Mouse (Mus musculus) layer of hippocampus, adult 9-11 months (tissue): ENCODE measurements around the gene Gm5134.

Source experiments
- DNase-seq: peaks from one replicate; pipeline ENCODE4 v3.0.0; 2022

Gm5134 gene

DNA sequence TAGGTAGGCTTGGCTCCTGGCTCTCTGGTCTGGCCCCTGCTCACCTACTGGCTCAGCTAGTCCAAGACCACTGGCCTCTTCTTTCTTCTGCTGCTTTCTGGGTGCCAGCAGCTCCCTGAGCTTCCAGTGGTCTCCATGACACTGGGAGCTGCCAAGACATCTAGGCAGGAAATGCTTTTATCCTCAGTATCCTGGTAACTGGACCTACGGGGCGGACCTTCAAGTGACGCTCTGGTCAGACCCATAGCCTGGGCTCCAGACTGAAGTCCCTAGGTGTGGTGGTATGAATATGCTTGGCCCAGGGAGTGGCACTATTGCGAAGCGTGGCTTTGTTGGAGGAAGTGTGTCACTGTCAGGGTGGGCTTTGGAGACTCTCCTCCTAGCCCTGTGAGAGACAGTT, 13.8 kb upstream of the Gm5134 start, which contains the start of gene Gm867:
TSS of gene Gm867 (minus strand) at position 153 of the 400 bp plus-strand sequence.
- no peak for DNase-seq

DNA sequence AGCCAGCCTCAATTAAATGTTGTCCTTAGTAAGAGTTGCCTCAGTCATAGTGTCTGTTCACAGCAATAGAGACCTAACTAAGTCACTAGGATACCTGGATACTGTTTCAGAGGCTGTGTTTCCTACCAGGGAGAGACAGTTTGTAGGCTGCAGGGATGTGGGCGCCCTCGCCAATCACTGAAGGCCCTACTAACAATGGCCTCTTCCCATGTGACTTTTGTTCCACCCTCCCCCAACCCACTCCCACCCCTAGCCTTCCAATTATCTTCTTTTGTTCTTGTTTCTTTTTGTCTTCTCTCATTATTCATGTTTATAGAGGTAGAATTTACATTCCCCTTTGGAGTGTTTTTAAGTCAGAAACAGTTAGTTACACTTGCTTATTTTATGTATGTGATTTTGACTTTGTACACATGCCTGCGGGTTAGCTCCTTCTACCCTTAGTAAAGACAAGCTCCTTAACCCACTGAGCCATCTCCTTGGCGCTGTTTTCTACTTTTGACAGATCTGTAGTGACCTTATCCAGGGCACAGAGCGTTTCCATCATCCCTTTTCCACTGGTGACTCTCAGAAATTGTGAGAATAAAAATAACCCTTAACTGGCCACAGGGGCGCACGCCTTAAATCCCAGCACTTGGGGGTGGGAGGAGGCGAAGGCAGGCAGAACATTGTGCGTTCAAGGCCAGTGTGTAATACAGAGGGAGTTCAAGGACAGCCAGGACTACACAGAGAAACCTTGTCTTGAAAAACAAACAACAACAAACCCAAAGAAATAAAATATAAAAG, 13.1 kb upstream of the Gm5134 start:
- DNase-seq = no peak

DNA sequence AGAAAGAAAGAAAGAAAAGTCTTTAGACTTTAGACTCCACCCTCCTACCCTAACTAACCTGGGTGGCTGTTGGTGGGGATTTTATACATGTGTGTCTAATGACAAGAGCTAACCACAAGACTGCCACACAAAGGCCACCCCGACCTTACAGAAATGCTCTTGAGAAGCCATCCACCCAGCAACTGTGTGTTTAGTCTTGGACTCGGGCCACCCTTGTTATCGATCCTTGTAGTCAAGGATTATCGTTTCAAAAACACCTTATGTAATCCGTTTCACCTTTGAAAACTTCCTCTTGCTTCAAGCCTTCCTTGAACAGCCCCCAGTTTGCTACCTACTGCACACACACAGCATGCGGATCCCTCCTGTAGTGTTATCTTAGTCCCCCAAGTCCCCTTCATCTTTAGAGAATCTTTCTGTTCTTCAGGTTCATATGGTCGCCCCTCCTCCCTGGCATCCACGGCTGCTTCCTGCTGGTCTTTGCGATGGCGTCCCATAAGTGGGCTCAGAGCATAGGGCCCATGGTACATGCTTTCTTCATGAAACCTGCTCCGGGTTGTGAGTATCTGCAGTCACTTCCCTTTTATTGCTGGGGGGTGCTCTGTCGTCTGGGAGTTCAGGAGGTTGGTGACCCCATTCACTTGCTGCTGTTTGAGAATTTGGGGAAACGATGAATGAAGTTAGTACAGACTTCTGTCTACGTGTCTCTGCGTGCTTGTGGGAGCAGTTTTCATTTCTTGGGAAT, 11.4 kb upstream of the Gm5134 start, which contains the start of gene Vpreb3:
TSS of gene Vpreb3 (plus strand) at position 322 of the 742 bp plus-strand sequence.
- DNase-seq = no peak

DNA sequence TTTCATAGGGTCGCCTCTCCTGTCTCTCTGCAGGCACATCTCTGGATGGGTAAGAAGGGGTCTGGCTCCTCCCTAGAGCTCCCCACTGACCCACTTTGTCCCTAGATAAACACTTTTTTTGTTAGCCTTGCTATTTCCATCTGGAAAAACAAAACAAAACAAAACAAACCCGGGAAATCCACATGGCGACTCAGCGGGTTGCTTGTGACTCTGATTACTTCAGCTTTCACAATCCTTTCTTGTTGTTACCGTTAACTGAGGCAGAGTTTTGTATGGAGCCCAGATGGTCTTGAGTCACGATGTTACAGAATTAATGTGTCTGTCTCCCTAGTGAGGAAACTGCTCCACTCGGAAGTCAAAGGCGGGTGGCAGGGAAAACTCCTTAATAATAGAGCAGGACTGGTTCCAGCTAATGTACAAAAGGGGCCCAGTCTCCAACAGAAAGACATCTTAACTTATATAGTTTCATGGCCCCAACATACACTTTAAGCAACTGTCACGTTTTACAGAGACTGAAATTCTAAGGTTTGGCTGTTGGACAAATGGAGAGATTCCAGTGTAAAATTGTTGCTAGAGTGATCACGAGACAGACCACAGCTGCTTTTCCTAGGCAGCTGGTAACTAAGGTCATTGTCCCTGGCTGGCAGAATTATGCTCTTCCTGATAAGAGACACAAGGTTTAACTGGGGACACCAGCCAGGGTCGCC, 10.1 kb upstream of the Gm5134 start:
- DNase-seq = peak; percentile 56

DNA sequence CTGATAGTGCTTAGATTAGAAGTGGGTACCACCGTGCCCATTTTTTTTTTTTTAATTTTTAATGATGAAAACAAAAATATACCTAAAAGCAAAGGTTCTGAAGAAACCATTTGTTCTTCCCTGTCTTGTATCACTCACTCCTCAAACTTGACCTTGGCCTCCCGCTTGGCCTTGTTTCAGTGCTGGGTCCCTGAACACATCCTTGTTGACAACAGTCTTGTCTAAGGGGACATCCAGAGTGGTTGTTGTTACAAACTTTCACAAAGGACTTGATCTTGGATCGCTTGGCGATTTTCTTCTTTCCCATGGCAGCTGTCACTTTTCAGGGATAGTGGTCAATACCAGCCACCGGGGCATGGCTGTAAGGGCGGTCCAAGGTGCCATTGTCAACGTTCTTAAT, 9.1 kb upstream of the Gm5134 start:
- no peak for DNase-seq

DNA sequence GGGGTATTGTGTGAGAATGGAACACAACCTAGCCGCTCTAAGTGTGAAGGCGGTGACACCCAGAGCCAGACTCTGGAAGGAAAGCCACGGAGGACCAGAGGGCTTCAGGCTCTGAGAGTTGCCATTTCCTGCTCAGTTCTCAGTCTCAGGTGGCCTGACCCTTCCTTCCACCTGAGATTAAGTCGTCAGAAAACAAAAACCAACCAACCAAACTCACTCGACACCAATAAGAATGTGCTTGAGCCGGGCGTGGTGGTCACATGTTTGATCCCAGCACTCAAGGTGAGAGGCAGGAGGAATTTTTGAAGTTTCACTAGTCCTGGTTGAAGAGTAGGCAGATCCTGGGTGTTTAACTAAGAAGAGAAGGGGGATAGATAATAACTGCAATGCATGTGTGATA, 8.4 kb upstream of the Gm5134 start:
- no peak for DNase-seq

DNA sequence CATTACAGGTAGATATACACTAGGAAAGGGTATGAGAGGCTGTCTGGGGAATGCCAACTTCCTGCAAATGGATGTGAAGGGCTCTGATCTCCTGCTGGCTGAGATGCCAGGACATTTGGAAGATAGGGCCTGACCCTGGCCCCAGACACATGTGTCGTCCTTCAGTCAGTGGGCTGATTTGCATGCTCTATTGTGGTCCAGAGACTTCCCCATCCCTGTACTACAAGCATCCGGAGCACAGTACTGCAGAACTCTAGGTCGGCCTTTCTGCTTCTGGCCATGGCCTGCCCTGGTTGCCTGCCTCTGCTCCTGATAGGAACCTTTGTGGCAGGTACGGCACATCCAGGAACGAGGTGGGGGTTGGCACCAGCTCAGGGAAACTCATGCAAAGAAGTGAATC, 6.2 kb upstream of the Gm5134 start:
- no peak for DNase-seq

DNA sequence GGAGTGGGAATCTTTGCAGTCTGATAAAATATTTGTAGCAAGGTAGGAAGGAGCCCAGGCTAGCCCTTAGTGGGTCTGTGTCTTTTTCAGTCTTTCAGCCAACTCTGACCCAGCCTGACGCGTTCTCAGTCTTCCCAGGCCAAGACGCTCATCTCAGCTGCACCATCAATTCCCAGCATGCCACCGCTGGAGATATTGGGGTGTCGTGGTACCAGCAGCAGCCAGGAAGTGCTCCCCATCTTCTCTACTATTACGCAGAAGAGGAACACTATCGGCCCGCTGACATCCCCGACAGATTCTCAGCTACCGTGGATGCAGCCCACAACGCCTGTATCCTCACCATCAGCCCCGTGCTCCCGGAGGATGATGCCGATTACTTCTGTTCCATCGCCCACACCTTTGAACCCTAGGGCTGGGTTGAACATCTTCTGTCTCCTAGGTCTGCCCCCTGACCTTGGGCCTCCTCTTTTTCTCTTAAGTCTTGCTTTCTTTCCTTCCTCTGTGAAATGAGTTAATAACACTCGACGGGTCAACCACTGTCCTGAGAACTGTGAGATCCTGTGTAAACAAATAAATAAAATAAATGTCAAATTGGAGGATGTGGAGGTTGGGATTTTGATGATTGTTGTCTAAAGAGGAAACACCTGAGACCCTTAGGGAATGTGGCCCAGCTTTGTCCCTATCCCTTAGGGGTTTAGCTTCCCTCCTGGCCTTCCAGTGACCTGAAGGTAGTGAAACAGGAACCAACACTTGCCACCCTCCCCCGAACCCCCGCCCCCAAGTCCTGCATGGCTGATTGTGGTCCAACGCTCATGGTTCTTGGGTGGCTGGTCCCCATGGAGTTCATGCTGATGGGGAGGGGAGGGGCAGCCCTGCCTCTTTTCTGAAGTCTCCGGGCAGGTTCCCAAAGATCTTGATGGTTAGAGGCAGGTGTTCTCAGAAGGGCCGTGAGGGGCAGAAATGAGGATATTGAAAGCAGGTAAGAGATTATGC, 5.0 kb upstream of the Gm5134 start:
- DNase-seq = no peak

DNA sequence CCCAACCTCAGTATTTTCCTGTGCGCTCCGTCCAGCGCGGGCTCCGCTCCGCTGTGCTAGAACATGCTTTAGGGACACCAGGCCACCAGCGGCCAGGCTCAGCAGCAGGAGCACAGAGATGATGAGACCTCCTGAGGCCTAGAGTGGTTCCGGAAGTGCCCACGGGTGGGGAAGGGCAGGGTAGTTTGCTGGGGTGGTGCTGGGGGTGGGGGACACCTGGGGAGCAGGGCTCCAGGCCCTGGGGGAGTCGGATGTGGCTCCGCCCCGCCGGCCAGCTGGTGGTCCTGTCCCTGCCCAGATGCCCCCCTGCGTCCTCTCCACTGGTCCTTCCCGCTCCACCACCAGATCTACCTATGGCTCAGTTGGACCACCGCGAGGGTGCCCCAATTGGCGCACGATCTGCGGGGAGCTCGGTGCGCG, 3.5 kb upstream of the Gm5134 start:
- DNase-seq = no peak

DNA sequence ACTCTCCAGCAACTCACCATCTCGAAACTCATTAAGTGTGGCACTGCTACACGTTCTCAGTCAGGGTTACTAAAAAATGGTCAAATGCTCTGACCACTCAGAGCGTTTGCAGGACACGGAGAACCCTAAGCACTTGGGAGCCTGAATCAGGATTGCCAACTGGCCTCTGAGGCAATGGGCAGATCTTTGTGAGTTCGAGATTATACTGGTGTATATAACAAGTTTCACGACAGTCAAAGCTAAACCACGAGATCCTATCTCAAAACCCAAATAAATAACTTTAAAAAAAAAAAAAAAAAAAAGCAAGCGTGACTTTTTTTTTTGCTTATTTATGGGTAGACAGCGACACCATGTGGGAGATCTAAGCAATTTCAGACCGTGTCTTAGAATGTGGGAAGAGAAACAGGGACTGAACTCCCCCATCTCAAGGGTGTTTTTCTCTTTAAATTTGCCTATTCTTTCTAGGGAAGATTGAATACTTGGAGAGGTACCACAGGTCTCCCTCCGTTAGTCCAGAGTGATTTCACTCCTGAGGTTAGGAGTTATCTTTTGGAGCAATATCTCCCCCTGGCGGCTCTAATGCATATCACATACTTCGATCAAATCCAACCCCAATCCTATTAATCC, 2.8 kb upstream of the Gm5134 start:
- DNase-seq = peak; percentile 34

DNA sequence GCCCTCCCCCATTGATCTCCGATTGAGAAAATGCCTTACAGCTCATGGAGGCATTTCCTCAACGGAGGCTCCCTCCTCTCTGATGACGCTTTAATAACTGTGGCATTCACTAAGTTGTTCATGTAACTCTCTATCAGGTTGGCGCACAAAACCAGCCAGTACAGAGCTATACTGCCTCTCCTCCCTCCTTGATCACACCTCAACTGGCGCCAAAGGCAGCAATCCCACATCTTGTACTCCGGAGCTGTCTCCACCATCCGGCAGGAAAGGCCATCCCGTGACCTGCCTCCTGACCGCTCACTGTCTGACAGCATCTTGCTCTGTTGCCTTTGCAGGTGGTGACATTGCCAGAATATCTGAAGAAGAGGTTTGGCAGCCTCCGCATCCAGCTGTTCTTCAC, 19.5 kb downstream of the Gm5134 start:
- DNase-seq = no peak

DNA sequence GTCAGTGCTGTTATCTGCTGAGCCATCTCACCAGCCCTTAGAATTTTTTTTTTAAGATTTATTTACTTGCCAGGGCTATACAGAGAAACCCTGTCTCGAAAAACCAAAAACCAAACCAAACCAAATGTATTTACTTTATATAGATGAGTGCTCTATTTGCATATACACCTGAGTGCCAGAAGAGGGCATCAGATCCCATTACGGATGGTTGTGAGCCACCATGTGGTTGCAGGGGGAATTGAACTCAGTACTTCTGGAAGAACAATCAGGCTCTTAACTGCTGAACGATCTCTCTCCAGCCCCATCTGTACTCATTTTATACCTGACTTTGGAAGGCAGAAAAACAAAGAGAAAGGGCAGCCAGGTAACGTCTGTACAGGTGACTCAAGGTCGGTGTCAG, 20.9 kb downstream of the Gm5134 start:
- no peak for DNase-seq

DNA sequence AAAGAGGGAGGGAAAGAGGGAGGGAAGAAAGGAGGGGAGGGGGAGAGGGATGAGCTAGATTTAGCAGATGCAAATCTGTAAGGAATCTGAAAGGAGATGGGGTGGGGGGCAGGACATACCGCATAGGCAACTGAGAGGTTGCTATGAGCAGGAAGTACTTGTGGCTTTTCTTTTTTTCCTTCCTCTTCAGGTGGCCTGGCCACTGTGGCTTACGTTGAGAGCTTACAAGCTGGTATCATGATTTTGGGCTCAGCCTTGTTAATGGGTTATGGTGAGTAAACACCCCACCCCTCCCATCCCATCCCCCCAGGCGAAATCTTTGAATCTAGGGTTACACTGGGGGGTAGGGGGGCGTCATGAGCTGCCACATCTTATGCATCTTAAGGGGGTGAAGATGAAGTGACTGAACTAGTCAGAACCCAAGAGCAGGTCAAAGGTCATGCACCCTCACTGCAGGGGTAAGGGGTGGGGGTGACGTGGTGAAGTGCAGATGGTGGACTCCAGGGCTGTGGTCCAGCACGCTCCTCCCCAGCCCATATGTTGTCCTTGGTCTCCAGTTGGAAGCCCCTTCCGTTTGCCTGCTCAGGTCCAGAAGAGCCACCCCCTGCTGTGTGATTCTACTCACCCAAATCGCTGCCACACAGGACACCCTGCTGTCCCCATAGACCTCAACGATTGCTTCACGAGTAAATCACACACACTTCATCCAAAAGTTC, 24.0 kb downstream of the Gm5134 start:
- DNase-seq = no peak

DNA sequence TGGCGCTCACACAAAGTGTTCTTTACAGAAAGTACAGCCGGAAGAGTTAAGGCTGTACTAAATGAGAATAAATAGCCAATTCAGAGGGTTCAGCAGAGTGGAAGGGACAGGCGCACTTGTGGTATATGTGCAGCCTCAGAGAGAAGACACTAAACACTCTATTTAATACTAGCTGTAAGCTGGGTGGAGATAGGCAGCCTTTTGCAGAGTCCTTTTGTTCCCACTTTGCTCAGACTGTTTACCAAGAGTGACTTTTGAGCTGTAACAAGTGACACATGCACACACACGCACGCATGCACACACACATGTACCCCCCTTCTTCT, 24.5 kb downstream of the Gm5134 start:
- DNase-seq = no peak

DNA sequence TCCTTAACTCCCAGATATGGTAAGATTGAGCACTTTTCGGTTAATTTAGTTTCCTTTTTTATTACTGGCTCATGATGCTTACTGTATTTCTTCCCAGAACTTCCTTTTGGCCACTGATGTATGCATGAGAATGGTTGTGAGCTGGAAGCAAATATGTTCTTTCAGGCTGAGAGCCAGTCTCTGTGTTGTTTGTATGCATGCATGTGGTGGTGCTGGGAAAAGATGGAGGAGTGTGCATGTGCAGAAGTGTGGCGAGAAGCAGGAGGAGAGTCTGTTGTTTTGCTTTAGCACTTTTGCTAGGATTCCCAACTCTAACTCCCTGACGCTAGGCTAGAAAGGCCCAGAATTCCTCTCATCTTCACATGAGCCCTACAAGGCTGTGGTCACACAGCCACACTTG, 25.1 kb downstream of the Gm5134 start:
- peak; percentile 17 for DNase-seq

DNA sequence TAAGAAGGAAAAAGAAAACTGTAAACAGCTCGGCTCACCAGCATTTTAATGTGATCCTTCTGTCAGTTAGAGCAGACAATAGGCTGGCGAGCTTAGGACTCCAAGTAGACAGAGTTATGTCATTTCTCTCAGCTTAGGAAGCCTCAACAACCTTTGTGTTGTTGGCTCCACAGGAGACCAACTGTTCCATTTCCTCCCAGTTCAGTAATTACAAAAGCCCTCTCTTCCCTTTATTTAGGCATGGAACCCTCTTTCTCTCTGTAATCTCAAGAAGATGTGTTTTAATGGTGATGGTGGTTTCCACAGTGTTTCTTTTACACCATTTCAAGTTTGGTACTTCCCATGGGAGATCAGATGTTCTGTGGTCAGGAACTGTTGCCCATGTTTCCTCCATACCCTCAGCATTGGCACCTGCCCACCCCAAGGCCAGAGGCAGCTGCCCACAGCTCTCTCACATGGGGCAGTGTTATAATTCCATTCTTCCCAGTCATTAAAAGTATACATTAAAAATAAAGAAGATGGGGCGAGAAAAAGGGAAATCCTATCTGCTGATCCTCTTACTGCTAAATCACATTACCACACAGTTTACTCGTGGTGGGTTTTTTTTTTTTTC, 36.2 kb downstream of the Gm5134 start:
- DNase-seq = no peak

DNA sequence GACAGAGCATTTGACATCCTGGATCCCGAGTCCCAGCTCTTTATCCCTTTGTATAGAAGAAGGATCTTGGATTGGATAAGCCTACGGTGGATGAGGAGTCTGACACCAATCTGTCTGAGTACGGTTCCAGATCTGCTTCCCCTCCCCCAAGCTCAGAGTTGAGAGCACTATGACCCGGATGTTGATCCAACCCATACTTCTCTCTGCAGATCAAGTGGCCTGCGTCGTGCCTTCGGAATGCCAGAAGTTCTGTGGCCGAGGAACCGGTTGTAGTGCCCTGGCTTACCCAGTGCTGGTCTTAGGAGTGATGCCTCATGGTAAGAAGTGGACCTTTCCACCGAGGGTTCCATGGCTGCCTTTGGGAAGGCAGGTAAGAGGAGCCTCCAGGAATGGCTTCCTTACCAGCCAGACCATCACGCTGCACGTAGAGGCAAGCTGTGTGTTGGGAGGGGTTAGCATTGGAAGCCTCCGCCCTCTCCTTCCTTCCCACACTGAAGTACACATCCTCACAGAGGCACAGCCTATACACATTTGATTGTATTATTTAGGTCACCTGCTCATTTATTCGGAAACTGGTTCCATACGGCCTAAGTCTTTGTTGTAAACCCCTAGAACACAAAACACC, 39.4 kb downstream of the Gm5134 start:
- no peak for DNase-seq

DNA sequence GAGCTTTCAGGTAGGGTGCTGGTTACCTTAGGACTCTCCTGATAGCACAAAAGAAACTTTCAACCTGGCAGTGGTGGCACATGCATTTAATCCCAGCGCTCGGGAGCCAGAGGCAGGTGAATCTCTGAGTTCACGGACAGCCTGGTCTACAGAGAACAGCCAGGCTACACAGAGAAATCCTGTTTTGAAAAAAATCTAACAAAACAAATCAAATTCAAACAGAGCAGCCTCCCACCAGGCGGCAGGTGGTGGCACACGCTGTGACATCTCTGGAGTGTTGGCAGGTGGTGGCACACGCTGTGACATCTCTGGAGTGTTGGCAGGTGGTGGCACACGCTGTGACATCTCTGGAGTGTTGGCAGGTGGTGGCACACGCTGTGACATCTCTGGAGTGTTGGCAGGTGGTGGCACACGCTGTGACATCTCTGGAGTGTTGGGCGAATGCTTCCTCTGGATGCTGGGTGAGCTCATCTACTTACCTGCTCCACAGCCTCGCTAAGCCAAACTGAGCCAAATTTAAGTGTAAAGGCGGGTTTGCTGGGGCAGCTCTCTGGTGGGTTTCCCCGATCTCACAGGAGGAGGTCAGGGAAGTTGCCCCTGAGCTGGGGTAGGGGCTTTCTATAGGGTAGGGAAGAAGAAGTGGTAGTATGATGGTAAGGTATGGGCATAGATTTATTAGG, 40.4 kb downstream of the Gm5134 start:
- DNase-seq = peak; percentile 24

DNA sequence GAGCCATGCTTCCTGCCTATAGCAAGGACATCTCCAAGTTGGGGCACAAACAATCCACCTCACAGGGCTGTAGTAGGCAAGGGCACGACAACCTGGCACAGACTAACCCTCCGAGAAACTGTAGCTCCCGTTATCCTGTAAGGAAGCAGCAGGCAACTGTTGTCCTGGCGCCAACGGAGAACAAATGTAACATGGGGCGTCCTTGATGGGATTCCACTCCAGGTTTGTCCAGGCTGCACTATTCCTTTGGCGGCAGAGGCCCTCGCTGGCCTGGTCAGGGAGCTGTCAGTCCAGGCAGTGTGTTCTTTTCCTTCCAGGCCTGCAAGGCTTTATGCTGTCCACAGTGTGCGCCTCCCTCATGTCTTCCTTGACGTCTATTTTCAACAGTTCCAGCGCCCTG, 41.1 kb downstream of the Gm5134 start:
- no peak for DNase-seq

DNA sequence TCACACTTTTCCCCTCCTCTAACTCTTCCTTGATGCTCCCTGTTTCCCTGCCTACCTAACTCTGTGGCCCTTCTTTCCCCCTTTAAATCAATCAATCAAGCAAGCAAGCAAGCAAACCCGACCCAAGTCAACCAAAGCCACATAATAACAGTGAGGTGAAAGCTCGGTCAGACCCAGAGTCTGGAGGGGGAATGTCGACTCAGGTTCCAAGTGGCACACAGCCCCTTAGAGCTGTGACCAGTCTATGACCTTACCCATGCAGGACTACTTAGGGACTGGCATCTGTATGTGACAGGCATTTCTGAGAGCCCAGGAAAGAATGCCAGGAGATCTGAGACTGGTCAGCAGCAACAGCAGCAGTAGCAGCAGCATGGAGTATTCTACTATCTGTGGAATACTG, 42.0 kb downstream of the Gm5134 start:
- no peak for DNase-seq
